Mouse (Mus musculus): Measurements from ENCODE around the gene Gk.

GRCm38 (mm10) chrX:85710399-85710798 lies 66.2 kb downstream of the Gk start:
- TF ChIP-seq CTCF (IDR thresholded peaks at IDR 0.05; ENCODE audit: low read depth): no peak
- TF ChIP-seq EP300 (IDR thresholded peaks at IDR 0.05; ENCODE audit: low read depth): no peak

Measured in heart, postnatal 0 days (tissue).